Comparison of ENCODE assay signal across 8 mouse cellular contexts in genomic region chr11:115164976-115165374, GRCm38 (mm10). TPM values are rescaled to one million over a fixed set of nuclear protein-coding genes. Genes with fewer than 3 reads are reported as not detected.
DNase-seq lines count a peak whose midpoint lies in the region; ATAC-seq and TF ChIP-seq lines count a peak whose summit lies in the region.

No protein-coding gene starts in this region.

- no peak for DNase-seq in thymus, adult 2 months
- no peak for DNase-seq in thymus, postnatal 0 days (ENCODE audit: low spot score)
- DNase-seq in cerebellum, adult 11 months, result peak; percentile 56
- DNase-seq in kidney, postnatal 0 days (ENCODE audit: low spot score), result peak; percentile 52
- peak; percentile 66 for DNase-seq in lung, postnatal 25 days (ENCODE audit: low spot score)

- no peak for TF ChIP-seq POLR2A in thymus, adult 2 months (IDR thresholded peaks at IDR 0.05; ENCODE audit: control insufficient read depth, extremely low read depth, insufficient read depth, low read length, poor library complexity)

- TF ChIP-seq CTCF in thymus, adult 2 months (IDR thresholded peaks at IDR 0.05; ENCODE audit: borderline replicate concordance, control insufficient read depth, extremely low read depth, insufficient read depth, low read length, poor library complexity), result no peak
- TF ChIP-seq CTCF in kidney, postnatal 0 days (IDR thresholded peaks at IDR 0.05; ENCODE audit: low read depth), result no peak

- no peaks in the 10 kb centered on the region for H3K9me3 ChIP-seq in forebrain, embryonic 16.5 days (ENCODE audit: control insufficient read depth, low read length)
- no peaks in the 10 kb centered on the region for H3K9me3 ChIP-seq in kidney, postnatal 0 days (replicated peaks; ENCODE audit: low read length)

- H3K4me2 ChIP-seq in forebrain, embryonic 16.5 days (ENCODE audit: low read length), result peak overlapping the region; percentile 62
- H3K4me2 ChIP-seq in kidney, postnatal 0 days (ENCODE audit: low read length), result peak overlapping the region; percentile 82

- H3K9ac ChIP-seq in forebrain, embryonic 16.5 days (replicated peaks; ENCODE audit: low read depth, low read length), result peak overlapping the region; percentile 31; the same call in 1 of the 2 replicates
- peak overlapping the region; percentile 83 for H3K9ac ChIP-seq in kidney, postnatal 0 days (ENCODE audit: low read depth, low read length)

- peaks cover 52% of the 10 kb centered on the region for H3K4me1 ChIP-seq in thymus, adult 2 months (replicated peaks; ENCODE audit: control insufficient read depth, insufficient read depth, low read length)
- peaks cover 19% of the 10 kb centered on the region for H3K4me1 ChIP-seq in forebrain, embryonic 16.5 days (replicated peaks; ENCODE audit: control insufficient read depth, insufficient read depth, low read length)
- peaks cover 16% of the 10 kb centered on the region for H3K4me1 ChIP-seq in kidney, postnatal 0 days (replicated peaks; ENCODE audit: insufficient read depth, low read length)

- H3K27me3 ChIP-seq in thymus, adult 2 months (ENCODE audit: control insufficient read depth, insufficient read depth, low read length), result no peaks in the 10 kb centered on the region
- peaks cover 12% of the 10 kb centered on the region; the same call in 1 of the 2 replicates for H3K27me3 ChIP-seq in forebrain, embryonic 16.5 days (replicated peaks; ENCODE audit: control insufficient read depth, insufficient read depth, low read length)
- H3K27me3 ChIP-seq in kidney, postnatal 0 days (ENCODE audit: insufficient read depth, low read length), result no peaks in the 10 kb centered on the region

- H3K27ac ChIP-seq in thymus, adult 2 months (ENCODE audit: control insufficient read depth, insufficient read depth, low read length), result no peak overlapping the region
- no peak overlapping the region for H3K27ac ChIP-seq in forebrain, embryonic 16.5 days (ENCODE audit: low read length)
- H3K27ac ChIP-seq in kidney, postnatal 0 days, result peak overlapping the region; percentile 88

- 9% methylated on average over 9 of the region's 9 CpGs for WGBS in thymus, adult 2 months
- 3% methylated on average over 9 of the region's 9 CpGs for WGBS in forebrain, embryonic 16.5 days
- WGBS in kidney, postnatal 0 days, result 3% methylated on average over 9 of the region's 9 CpGs

- peak overlapping the region; percentile 81 for H3K4me3 ChIP-seq in thymus, adult 2 months (ENCODE audit: control insufficient read depth, insufficient read depth, low read length)
- H3K4me3 ChIP-seq in forebrain, embryonic 16.5 days (replicated peaks; ENCODE audit: low read length), result peak overlapping the region; percentile 55
- peak overlapping the region; percentile 81 for H3K4me3 ChIP-seq in kidney, postnatal 0 days (replicated peaks; ENCODE audit: low read depth, low read length)

- peaks cover 13% of the 10 kb centered on the region for H3K36me3 ChIP-seq in thymus, adult 2 months (ENCODE audit: control insufficient read depth, insufficient read depth, low read length)
- no peaks in the 10 kb centered on the region for H3K36me3 ChIP-seq in forebrain, embryonic 16.5 days (ENCODE audit: control insufficient read depth, insufficient read depth)
- 0 out of 2 replicates have a peak, but pooled peaks cover 4% of the 10 kb centered on the region for H3K36me3 ChIP-seq in kidney, postnatal 0 days (ENCODE audit: insufficient read depth, low read length)

- no peak for ATAC-seq in forebrain, embryonic 16.5 days
- ATAC-seq in kidney, postnatal 0 days (replicated peaks; ENCODE audit: low FRiP score, low read depth), result 0 out of 2 replicates have a peak, but pooled peaks have one; percentile 14
- ATAC-seq in megakaryocyte progenitor cell, adult 5-6 weeks (replicated peaks; ENCODE audit: poor library complexity), result no peak
- ATAC-seq in erythroid progenitor cell, adult 5-6 weeks (replicated peaks; ENCODE audit: low FRiP score, poor library complexity, severe bottlenecking), result no peak

RNA-seq across cellular contexts. Expression of gene Slc9a3r1, which starts 1.8 kb away (rescaled TPM):
- polyA plus RNA-seq in thymus, adult 2 months (2012; rRNA removed), result 202 and 207 TPM in 2 replicates
- polyA plus RNA-seq in thymus, postnatal 0 days (2015; fragmentation: Nextera tagmentation; extraction: Ambion mirVana), result 255 and 279 TPM in 2 replicates
- 49.9 and 57.3 TPM in 2 replicates for polyA plus RNA-seq in forebrain, embryonic 16.5 days (2015; fragmentation: Nextera tagmentation; extraction: Ambion mirVana)
- 163 and 172 TPM in 2 replicates for polyA plus RNA-seq in kidney, postnatal 0 days (2015; fragmentation: Nextera tagmentation; extraction: Ambion mirVana)
- 51.4 TPM in 2 replicates for total RNA-seq in megakaryocyte progenitor cell, adult 5-6 weeks (2015)
- 44.7 and 49.4 TPM in 2 replicates for total RNA-seq in megakaryocyte progenitor cell, adult 5-6 weeks (2017)
- 15.1 and 16.8 TPM in 2 replicates for total RNA-seq in erythroid progenitor cell, adult 5-6 weeks (2015; ENCODE audit: low replicate concordance)
- total RNA-seq in erythroid progenitor cell, adult 5-6 weeks (2017; ENCODE audit: low replicate concordance), result 13.1 and 13.7 TPM in 2 replicates

RNA-seq across cellular contexts. Expression of gene Tmem104, which starts 22.3 kb away (rescaled TPM):
- polyA plus RNA-seq in thymus, adult 2 months (2012; rRNA removed), result 24.1 and 26.8 TPM in 2 replicates
- 8.6 and 10.8 TPM in 2 replicates for polyA plus RNA-seq in thymus, postnatal 0 days (2015; fragmentation: Nextera tagmentation; extraction: Ambion mirVana)
- polyA plus RNA-seq in forebrain, embryonic 16.5 days (2015; fragmentation: Nextera tagmentation; extraction: Ambion mirVana), result 11.0 and 11.2 TPM in 2 replicates
- 12.0 and 12.6 TPM in 2 replicates for polyA plus RNA-seq in kidney, postnatal 0 days (2015; fragmentation: Nextera tagmentation; extraction: Ambion mirVana)
- 7.8 and 8.3 TPM in 2 replicates for total RNA-seq in megakaryocyte progenitor cell, adult 5-6 weeks (2015)
- 2.4 and 8.2 TPM in 2 replicates for total RNA-seq in megakaryocyte progenitor cell, adult 5-6 weeks (2017)
- 5.0 and 6.3 TPM in 2 replicates for total RNA-seq in erythroid progenitor cell, adult 5-6 weeks (2015; ENCODE audit: low replicate concordance)
- 0.64 and 6.3 TPM in 2 replicates for total RNA-seq in erythroid progenitor cell, adult 5-6 weeks (2017; ENCODE audit: low replicate concordance)

RNA-seq across cellular contexts. Expression of gene Nat9, which starts 22.7 kb away (rescaled TPM):
- 9.8 and 11.8 TPM in 2 replicates for polyA plus RNA-seq in thymus, adult 2 months (2012; rRNA removed)
- polyA plus RNA-seq in thymus, postnatal 0 days (2015; fragmentation: Nextera tagmentation; extraction: Ambion mirVana), result 19.3 and 20.1 TPM in 2 replicates
- 20.6 and 24.2 TPM in 2 replicates for polyA plus RNA-seq in forebrain, embryonic 16.5 days (2015; fragmentation: Nextera tagmentation; extraction: Ambion mirVana)
- polyA plus RNA-seq in kidney, postnatal 0 days (2015; fragmentation: Nextera tagmentation; extraction: Ambion mirVana), result 26.8 TPM in 2 replicates
- 17.4 and 17.8 TPM in 2 replicates for total RNA-seq in megakaryocyte progenitor cell, adult 5-6 weeks (2015)
- 20.2 and 25.5 TPM in 2 replicates for total RNA-seq in megakaryocyte progenitor cell, adult 5-6 weeks (2017)
- total RNA-seq in erythroid progenitor cell, adult 5-6 weeks (2015; ENCODE audit: low replicate concordance), result 9.2 and 11.2 TPM in 2 replicates
- total RNA-seq in erythroid progenitor cell, adult 5-6 weeks (2017; ENCODE audit: low replicate concordance), result 2.3 TPM in 1 of 2 replicates, not detected in the other

RNA-seq across cellular contexts. Expression of gene Cd300lf, which starts 31.2 kb away (rescaled TPM):
- polyA plus RNA-seq in thymus, adult 2 months (2012; rRNA removed), result 8.4 and 10.4 TPM in 2 replicates
- 0.76 and 2.0 TPM in 2 replicates for polyA plus RNA-seq in thymus, postnatal 0 days (2015; fragmentation: Nextera tagmentation; extraction: Ambion mirVana)
- polyA plus RNA-seq in forebrain, embryonic 16.5 days (2015; fragmentation: Nextera tagmentation; extraction: Ambion mirVana), result 0.27 TPM in 1 of 2 replicates, not detected in the other
- 0.33 TPM in 2 replicates for polyA plus RNA-seq in kidney, postnatal 0 days (2015; fragmentation: Nextera tagmentation; extraction: Ambion mirVana)
- total RNA-seq in megakaryocyte progenitor cell, adult 5-6 weeks (2015), result 2.1 and 2.3 TPM in 2 replicates
- 1.6 and 1.8 TPM in 2 replicates for total RNA-seq in megakaryocyte progenitor cell, adult 5-6 weeks (2017)
- total RNA-seq in erythroid progenitor cell, adult 5-6 weeks (2015; ENCODE audit: low replicate concordance), result 1.7 and 2.9 TPM in 2 replicates
- 8.6 and 10.7 TPM in 2 replicates for total RNA-seq in erythroid progenitor cell, adult 5-6 weeks (2017; ENCODE audit: low replicate concordance)

Comparison
In these comparisons a context has a peak if more than half of its experiments do, and no peak if none do; other contexts are left out.
1. DNase-seq: peak in cerebellum, adult 11 months (single experiment), kidney, postnatal 0 days (single experiment) and lung, postnatal 25 days (single experiment); none in thymus, adult 2 months (single experiment) and thymus, postnatal 0 days (single experiment).
2. Peak in every context shown above with its lines, with median percentiles within 50 percentile points of each other: H3K4me3 ChIP-seq.